Mouse (Mus musculus): Measurements from ENCODE around the gene Atp5j2.
"Not testable (repeated sequence)": the region's sequence is repeated elsewhere in the genome, so short reads cannot be mapped to it uniquely, and the experiment has no call there.

The Atp5j2 gene

DNA sequence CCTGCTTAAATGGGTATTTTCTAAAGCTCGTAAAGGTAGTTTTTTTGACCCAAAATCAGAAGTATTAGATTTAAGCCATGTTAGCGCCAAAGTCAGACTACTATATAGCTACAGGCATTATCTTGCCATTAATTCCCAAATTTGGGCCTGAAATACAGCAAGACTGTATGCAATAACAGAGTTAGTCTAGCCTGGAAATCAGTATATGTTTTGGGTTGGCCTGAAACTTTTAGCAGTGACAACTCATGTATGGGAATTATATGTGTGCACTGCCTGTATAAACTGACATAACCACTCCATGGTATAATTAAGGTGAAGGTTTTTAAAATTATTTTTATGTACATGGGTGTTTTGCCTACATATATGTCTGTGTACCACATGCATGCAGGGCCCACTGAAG is at the start of gene Atp5j2:
Gene Atp5j2, minus strand, starts transcription at position 101 of the 400 bp plus-strand sequence.
- no peak for DNase-seq (ENCODE audit: low spot score in 2 of 2)

DNA sequence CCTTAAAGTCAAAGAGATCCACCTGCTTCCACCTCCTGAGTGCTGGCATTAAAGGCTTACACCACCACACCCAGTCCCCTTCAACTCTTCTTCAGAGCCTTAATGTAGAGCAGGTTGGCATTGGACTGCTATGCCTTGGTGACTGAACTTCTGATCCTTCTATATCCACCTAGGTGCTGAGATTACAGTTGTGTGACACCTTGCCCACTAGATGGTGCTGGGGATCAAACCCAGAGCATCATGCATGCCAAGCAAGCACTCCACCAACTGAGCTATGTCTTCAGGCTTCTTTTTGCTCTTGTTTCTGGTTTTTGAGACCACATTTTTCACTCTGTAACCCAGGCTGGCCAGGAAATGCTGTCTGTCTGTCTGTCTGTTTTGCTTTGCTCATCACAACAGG is 42.8 kb upstream of the Atp5j2 start:
- DNase-seq (ENCODE audit: low spot score in 2 of 2) = no peak

DNA sequence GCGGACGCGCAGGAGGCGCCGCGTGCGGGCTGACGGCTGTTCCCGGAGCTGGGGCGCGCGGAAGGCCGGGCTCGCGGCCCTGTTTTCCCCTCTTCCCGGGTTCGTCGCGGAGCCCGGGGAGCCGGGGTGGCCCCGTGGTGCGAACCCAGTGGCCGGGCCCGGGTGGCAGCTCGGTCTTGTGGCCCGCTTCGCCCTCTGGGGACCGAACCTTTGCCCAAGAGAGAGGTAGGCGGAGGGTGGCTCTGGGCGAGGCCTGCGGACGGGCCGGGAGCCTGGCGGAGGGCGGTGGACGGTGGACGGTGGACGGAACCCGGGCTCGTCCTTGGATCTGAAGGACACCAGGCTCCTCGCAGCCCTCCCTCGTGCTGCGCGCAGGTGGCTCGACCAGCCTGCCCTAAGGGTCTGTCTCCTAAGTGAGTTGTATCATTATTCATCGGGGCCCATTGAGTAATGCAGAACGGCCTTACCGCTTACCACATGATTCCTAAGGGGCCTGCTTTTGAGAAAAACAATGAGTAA is 40.1 kb upstream of the Atp5j2 start:
- no peak for DNase-seq (ENCODE audit: low spot score in 2 of 2)

DNA sequence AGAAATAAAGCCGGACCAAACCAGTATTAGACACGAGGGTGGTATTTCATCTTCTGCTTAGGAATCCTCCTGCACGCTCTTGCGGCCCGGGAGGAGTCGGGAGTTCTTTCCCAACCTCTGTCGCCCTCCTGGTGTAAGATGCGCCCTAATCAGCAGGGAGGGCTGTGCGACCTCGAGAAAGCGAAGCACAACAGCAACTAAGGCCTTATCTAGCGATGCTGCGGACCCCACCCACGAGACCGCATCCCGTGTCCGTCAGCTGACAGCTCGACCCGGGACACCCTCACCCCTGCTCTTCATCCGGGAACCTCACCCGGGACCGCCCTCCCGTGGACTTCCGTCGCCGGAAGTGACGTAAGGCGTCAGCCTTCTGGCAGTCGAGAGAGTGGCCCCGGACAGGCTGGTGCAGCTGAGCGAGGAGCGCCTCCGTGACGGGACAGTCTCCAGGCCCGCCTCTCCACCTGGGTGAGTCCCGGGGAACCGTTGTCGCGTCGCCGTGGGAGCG is 39.6 kb upstream of the Atp5j2 start, which contains the start of gene Zfp655:
Gene Zfp655, plus strand, starts transcription at position 349 of the 505 bp plus-strand sequence.
- peak; percentile 97 to 98 for DNase-seq (ENCODE audit: low spot score in 2 of 2)

DNA sequence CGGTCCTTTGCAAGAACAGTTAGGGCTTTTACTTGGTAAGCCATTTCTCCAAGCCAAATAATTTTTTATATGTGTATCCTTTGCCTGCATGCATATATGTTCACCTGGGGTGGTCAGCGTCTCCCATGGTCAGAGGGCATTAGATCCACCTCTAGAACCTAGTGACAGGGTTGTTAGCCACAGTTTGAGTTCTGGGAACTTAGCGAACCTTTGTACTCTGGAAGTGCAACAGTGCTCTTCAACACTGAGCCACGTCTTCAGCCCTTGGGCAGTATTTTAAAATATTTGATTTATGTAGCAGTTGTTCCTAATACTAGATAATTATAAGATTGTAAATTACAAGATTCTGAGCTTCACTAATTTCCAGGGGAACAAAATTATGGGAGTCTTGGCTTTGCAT is 38.8 kb upstream of the Atp5j2 start:
- no peak for DNase-seq (ENCODE audit: low spot score in 2 of 2)

DNA sequence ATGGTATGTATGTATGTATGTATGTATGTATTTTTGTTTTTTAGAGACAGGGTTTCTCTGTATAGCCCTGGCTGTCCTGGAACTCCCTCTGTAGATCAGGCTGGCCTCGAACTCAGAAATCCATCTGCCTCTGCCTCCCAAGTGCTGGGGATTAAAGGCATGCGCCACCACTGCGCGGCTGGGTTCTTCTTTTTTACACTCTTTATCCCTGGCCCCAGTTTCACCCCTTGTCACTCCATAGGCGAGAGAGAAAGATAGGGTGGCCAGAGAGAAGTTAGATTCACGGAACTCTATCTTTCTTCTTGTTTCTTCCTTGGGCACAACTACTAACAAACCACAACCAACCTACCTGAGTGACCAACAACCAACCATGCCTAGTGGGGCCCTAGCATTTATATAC is 37.4 kb upstream of the Atp5j2 start:
- DNase-seq (ENCODE audit: low spot score in 2 of 2) = not testable (repeated sequence)

DNA sequence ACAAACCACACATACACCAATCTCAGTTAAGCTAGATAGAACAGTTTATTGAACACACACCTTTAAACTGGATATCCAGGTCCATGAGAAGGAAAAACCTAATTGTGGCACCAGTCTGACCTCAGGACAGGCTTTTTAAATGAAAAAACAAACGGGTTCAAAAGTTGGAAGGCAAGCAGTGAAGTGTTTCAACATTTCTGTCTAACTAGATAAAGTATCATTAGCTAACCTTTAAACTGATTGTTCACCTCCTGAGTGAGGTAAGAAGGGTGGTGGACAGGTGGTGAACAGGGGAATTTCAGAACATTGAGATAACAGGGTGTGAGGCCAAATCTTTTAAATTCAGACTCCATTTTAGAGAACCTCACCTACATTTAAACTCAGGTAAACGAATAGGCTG is 34.6 kb upstream of the Atp5j2 start:
- no peak for DNase-seq (ENCODE audit: low spot score in 2 of 2)

DNA sequence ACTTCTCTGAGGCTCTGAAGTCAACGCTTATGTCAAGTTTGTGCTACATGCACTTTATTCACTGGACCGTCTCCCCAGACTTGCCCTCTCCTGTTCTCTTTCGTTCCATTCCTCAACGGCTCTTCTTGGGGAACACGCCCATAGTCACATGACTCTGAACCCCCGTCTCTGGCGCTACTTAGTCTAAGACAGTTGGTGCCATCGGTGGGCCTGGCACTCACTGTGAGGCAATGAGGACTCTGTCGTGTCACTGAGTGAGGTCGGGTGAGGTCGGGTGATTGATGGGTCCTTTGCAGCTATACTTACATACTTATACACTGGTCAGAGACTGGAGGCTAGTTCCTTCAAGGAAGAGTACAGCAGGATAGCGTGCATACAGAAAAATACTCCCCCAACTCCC is 31.5 kb upstream of the Atp5j2 start:
- no peak for DNase-seq (ENCODE audit: low spot score in 2 of 2)

DNA sequence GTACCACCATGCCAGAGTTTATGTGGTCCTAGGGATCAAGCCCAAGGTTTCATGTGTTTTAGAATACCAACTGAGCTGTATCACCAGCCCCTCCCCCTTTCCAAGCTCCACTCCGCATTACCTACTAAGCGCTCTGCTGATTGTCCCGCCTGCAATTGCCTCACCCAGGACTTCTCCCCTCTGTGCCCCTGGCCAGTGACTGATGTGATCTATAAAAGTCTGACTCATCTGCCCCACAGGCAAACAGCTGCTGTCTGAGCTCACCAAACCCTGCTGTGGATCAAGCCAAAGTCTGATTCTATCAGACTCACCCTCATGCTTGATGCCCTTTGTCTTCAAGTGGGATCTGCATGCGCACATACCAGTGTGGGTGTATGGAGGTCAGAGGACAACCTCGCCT is 31.0 kb upstream of the Atp5j2 start:
- DNase-seq (ENCODE audit: low spot score in 2 of 2) = no peak

DNA sequence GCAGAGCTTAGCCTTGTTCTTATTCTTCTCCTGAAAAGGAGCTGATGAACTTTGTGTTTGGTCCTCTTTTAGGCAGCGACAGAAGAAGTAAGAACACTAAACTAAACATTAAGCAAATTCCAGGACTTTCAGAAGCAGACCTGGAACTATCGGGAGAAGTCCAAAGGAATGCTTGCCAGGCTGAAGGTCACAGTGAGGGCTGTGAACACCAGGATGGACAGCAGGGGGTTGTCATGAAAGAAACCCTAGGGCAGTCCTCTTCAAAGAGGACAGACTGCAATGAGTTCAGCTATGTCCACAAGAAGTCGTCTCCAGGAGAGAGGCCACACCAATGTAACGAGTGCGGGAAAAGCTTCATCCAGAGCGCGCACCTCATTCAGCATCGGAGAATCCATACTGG is 28.1 kb upstream of the Atp5j2 start:
- DNase-seq (ENCODE audit: low spot score in 2 of 2) = no peak

DNA sequence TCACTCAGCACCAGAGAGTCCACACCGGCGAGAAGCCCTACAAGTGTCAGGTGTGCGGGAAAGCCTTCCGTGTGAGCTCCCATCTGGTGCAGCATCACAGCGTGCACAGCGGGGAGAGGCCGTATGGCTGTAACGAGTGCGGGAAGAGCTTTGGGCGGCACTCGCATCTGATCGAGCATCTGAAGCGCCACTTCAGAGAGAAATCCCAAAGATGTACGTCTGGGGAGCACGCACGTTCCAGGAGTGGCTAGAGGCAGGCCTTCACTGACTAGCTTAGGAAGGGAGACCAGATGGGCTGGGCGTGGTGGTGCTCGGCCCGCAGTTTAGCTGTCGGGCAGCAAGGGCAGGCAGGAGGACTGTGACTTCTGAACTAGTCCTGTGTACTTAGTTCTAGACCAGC is 26.8 kb upstream of the Atp5j2 start:
- DNase-seq (ENCODE audit: low spot score in 2 of 2) = no peak

DNA sequence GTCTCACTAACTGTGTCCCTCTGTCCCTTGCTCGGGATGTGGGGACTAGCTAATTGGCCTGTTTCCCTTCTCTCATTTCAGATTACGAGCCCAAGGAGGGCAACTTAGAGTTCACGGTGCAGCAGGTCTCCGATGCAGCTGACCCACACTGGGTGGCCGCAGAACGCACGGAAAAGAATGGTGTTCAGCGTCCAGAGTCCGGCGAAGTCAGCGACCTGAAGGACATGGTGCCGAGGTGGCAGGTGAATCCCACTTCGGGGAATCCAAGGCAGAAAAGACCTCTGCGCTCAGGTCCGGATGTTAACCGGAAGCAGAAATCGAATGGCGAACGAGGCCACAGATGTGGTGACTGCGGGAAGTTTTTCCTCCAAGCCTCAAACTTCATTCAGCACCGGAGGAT is 26.3 kb upstream of the Atp5j2 start:
- no peak for DNase-seq (ENCODE audit: low spot score in 2 of 2)

DNA sequence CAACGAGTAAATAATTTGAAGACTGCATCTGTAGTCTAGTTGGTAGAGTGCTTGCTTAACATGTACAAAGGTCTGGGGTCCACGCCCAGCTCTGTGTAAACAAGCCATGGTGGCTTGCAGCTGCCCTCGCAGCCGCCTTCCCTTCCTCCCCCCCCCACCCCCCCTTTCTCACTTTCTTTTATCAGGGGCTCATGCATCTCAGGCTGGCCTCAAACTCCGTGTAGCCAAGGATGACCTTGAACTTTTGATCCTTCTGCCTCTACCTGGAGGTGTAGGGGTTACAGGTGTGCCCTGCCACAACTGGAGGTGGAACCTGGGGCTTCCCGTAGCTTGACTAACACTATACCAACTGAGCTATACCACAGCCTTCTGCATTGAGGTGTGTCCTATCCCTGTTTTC is 25.9 kb upstream of the Atp5j2 start:
- DNase-seq (ENCODE audit: low spot score in 2 of 2) = no peak

DNA sequence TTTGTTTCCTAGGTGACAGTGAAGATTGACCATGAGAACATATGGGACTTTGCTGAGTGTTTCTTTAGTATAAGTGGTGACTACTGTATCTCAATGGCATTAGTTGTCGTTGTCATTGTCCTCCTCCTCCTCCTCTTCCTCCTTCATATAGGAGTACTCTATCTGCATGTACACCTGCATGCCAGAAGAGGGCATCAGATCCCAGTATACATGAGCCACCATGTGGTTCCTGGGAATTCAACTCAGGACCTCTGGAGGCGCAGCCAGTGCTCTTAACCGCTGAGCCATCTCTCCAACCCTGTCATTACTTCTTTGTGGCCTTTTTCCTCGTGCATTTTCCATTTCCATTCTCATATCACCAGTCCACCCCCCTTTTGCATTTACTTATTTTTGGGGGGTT is 22.8 kb upstream of the Atp5j2 start:
- no peak for DNase-seq (ENCODE audit: low spot score in 2 of 2)

DNA sequence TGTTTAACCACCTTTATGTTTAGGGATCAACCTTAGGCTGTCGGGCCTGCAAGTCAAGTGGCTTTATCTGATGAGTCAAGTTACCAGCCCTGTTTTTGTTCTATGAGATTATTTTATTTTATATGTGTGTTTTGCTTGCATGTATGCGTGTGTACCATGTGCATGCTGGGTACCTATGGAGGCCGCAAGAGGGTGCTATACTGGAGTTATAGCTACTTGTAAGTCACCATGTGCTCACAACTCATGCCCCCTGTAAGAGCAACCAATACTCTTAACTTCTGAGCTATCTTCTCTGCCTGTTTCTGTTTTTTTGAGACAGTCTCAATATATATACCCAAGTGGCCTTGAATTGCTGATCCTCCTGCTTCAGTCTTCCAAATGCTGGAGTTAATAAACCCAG is 21.6 kb upstream of the Atp5j2 start:
- no peak for DNase-seq (ENCODE audit: low spot score in 2 of 2)

DNA sequence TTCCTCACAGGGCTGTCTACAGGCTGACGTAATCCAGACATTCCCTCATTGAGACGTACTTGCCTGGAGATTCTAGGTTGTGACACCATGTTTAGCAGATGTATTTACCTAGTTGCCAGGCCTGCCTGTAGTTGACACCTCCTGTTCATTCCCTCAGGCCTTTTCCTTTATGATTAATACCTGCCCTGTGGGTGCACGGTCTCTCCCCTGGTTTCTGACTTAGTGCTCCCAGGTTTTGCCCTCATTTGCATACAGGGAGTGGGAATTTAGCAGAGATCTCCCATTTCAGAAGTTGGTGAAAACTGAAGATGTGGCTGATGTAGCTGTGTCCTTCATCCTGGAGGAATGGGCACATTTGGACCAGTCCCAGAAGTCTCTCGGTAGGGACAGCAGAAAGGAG is 20.4 kb upstream of the Atp5j2 start:
- no peak for DNase-seq (ENCODE audit: low spot score in 2 of 2)

DNA sequence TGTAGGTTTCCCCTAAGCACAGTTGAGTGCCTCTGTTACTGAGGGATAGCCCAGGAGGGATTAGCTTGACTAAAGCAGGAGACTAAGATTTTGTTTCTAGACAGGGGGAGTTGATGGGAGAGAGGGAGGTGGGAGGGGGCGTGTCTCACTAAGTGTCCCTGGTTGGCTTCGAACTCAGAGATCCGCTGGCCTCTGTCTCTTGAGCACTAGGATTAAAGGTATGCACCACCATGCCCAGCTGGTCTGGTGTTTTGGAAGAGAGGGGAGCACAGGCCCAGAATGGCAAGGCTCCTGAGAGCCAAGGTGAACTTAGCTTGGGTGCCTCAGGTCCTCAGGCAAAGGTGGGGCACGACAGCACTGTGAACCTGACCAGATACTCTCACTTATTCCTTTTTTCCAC is 19.5 kb upstream of the Atp5j2 start:
- DNase-seq (ENCODE audit: low spot score in 2 of 2) = no peak

DNA sequence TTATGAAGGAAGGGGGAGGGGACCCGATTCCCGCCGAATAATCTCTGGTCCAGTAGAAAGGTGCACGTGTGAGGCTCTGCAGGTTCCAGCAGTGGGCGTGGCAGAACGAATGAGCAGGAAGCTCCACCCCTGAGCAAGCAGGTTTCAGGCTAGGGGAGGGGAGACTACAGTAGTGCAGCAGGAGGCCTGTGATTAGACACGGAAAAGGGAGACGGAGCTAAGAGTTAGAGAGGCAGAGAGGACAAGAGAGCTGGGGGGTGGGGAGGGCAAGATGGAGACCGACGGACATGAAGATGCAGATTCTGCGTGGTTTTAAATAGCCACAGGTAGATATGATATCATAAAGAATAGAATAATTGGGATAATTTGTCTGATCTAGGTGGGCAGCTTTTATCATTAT is 16.5 kb upstream of the Atp5j2 start:
- DNase-seq (ENCODE audit: low spot score in 2 of 2) = not testable (repeated sequence)

DNA sequence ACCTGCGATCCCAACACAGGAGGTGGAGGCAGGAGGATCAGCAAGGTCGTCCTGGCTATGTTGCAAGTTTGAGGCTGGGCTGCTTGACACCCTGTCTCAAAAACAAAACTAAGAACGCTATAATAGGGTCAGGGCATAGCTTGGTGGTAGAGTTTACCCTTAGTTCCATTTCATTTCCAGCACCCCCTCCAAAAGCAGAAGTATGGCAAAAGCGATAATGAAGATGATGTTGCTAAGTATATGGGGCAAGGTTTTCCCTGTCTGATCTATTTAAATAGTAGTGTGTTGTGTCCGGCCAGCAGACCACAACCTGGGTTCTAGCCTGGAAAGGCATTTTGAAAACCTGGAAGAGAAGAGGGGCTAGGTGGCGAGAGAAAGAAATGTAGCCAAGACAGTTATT is 16.1 kb upstream of the Atp5j2 start:
- DNase-seq (ENCODE audit: low spot score in 2 of 2) = no peak

DNA sequence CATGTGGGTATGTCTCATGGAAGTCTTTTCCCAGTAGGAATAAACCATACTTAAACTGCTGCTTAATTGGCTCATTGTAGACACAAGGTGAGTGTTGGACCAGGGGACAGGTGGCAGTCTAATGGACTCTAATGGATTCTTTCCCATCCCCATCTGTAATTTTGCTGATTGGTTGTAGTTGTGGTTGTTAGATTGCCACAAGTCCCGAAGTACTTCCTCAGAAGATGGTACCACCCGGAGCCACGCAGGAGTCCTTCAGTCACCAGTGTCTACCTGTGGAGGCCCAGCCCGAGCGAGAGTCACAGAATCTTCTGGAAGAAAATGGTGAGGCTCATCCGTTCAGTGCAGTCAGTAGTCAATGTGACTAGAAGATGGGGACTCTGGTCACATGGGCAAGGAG is 15.5 kb upstream of the Atp5j2 start:
- DNase-seq (ENCODE audit: low spot score in 2 of 2) = no peak

DNA sequence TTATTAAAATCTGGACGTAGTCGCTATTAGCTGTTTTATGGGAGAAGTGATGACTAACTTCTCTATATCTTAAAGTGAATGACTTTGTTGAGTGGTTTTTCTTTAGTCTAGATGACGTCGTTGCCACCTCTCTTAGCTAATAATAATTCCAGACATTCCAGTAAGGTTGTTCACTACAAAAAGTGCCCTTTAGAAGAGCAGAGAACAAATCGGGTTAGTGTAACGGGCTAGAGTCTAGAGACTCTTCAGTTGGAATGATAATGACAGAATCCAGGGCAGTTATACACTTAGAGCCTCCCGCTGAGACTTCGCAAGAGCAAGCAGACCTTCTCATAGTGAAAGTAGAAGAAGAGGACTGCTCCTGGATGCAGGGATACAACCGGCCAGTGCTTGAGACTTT is 13.2 kb upstream of the Atp5j2 start:
- no peak for DNase-seq (ENCODE audit: low spot score in 2 of 2)

DNA sequence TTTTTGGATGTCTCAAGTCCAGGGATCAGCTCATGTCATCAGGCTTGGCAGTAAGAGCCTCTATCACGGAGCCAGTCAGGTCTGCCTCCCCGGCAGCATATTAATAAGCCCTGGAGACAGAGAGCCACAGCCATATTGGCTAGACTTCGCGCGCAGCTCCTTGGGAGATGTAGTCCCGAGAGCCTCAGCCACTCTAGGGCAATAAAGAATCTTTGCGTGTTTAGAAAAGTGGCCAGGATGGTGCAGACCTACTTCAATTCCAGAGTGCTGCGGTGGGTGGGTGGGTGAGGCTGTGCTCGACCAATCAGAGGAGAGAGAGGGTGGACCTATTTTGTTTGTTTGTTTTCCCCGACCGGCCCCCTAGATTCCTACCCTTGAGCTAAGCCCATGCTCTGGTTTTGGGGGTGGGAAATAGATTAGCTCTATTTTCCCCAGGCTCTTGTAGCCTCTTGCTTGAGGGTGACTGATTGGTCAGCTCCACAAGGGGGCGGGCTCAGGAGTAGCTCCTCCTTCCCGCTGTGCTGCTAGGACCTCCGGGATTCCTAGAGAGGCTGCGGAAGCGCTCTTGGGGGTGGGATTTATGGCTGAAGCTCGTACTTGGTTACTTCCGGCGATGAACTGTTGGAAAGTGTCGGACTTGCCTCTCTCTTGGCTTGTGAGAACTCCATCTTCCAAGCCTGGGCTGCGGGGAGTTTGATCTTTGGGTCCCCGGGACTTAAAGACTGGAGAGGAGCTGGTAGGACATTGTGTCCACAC is 12.3 kb upstream of the Atp5j2 start, which contains the start of gene Zkscan5:
Gene Zkscan5, plus strand, starts transcription at position 627 of the 756 bp plus-strand sequence.
- peak; percentile 97 to 98 for DNase-seq (ENCODE audit: low spot score in 2 of 2)

DNA sequence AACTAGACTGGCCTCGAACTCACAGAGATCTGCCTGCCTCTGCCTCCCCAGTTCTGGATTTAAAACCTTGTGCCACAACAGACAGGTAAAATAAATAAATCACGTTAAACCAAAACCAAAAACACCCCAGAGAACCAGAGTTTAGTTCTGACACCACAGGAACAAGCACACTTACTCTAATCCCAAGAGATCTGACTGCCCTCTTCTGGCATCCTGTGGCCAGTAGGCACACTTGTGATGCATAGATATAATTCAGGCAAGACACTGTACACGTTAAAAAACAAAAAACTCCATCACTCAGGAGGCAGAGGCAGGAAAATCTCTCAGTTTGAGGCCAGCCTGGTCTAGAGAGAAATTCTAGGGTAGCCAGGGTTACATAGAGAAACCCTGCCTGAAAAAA is 10.6 kb upstream of the Atp5j2 start:
- DNase-seq (ENCODE audit: low spot score in 2 of 2) = no peak

Data from frontal cortex, postnatal 10 days (tissue).